Mouse (Mus musculus) embryonic facial prominence, embryonic 13.5 days (tissue): ENCODE results near the gene Ddx6. TPM values are rescaled to one million over a fixed set of nuclear protein-coding genes. Genes with fewer than 3 reads are reported as not detected.
"Not testable (repeated sequence)": the region's sequence is repeated elsewhere in the genome, so short reads cannot be mapped to it uniquely, and the experiment has no call there.

Experiments
- ATAC-seq: fragments of 200-750 bp; cut with Nextera tagmentation; 2 replicates; pipeline ENCODE4 v1.8.0; 2017; ENCODE audit warnings: low read depth; ENCODE audit not compliant: insufficient number of reproducible peaks, insufficient read depth, low FRiP score, low TSS enrichment
- H3K27ac ChIP-seq: fragments of 300-500 bp; sonication (generic); 2 replicates; pipeline ENCODE4 v1.5.1; 2015; ENCODE audit warnings: moderate library complexity, mild to moderate bottlenecking, inconsistent platforms
- H3K27me3 ChIP-seq: fragments of 300-500 bp; sonication (generic); 2 replicates; pipeline ENCODE4 v1.6.1; 2015; ENCODE audit warnings: mild to moderate bottlenecking, inconsistent platforms
- H3K36me3 ChIP-seq: fragments of 300-500 bp; sonication (generic); 2 replicates; pipeline ENCODE4 v1.6.1; 2015; ENCODE audit warnings: mild to moderate bottlenecking, inconsistent platforms
- H3K4me1 ChIP-seq: fragments of 300-500 bp; sonication (generic); 2 replicates; pipeline ENCODE4 v1.6.1; 2015; ENCODE audit warnings: inconsistent platforms
- H3K4me2 ChIP-seq: fragments of 300-500 bp; sonication (generic); 2 replicates; pipeline ENCODE4 v1.6.1; 2015; ENCODE audit warnings: moderate library complexity, mild to moderate bottlenecking, inconsistent platforms
- H3K4me3 ChIP-seq: fragments of 300-500 bp; sonication (generic); 2 replicates; pipeline ENCODE4 v1.5.1; 2015; ENCODE audit warnings: mild to moderate bottlenecking, inconsistent platforms
- H3K9ac ChIP-seq: fragments of 300-500 bp; sonication (generic); 2 replicates; pipeline ENCODE4 v1.6.1; 2015; ENCODE audit warnings: mild to moderate bottlenecking, inconsistent platforms
- H3K9me3 ChIP-seq: fragments of 300-500 bp; sonication (generic); 2 replicates; pipeline ENCODE4 v1.6.1; 2016; ENCODE audit warnings: inconsistent platforms
- WGBS: fragments of 180-500 bp; shearing (Covaris S2); methylation state at CpG from one replicate; pipeline ENCODE4 v1.1.7; 2015; ENCODE audit warnings: mixed read lengths; 5-methylcytosine and 5-hydroxymethylcytosine counted together
- polyA plus RNA-seq: library from polyadenylated mRNA; unstranded; fragments of >200 nt; fragmentation: Nextera tagmentation; extraction: Ambion mirVana; gene quantifications from 2 replicates; pipeline ENCODE4 v1.2.1, GENCODE M21; 2015

Ddx6 gene
- polyA plus RNA-seq, 1 experiment from 2014 or later = 29.2 TPM

GRCm38 (mm10) chr9:44607306-44607705 lies 2.6 kb downstream of the Ddx6 start:
- peaks cover 49% of the 10 kb centered on the region for H3K36me3 ChIP-seq
- H3K4me3 ChIP-seq = peak overlapping the region; percentile 98
- 61% methylated on average over 4 of the region's 4 CpGs for WGBS
- no peaks in the 10 kb centered on the region for H3K9me3 ChIP-seq
- peak overlapping the region; percentile 82 for H3K4me2 ChIP-seq
- no peak for ATAC-seq
- H3K4me1 ChIP-seq = peaks cover 34% of the 10 kb centered on the region
- H3K9ac ChIP-seq = peak overlapping the region; percentile 54
- no peaks in the 10 kb centered on the region for H3K27me3 ChIP-seq
- no peak overlapping the region for H3K27ac ChIP-seq

- H3K36me3 ChIP-seq = peaks cover 79% of the 10 kb centered on the region
- H3K4me2 ChIP-seq = no peak overlapping the region
- ATAC-seq = no peak
- H3K9ac ChIP-seq = no peak overlapping the region
- H3K4me3 ChIP-seq = no peak overlapping the region
- peaks cover 30% of the 10 kb centered on the region for H3K4me1 ChIP-seq
- H3K27ac ChIP-seq = no peak overlapping the region
- 97% methylated on average over 25 of the region's 25 CpGs for WGBS
- no peaks in the 10 kb centered on the region for H3K27me3 ChIP-seq
- H3K9me3 ChIP-seq = no peaks in the 10 kb centered on the region
These were observed 5.7 kb downstream of the Ddx6 start for GRCm38 (mm10) chr9:44610371-44610770.

- 79% methylated on average over 1 of the region's 1 CpGs for WGBS
- not testable (repeated sequence) for H3K27ac ChIP-seq, ATAC-seq, H3K9me3 ChIP-seq, H3K9ac ChIP-seq, H3K27me3 ChIP-seq, H3K4me2 ChIP-seq, H3K4me3 ChIP-seq
- H3K4me1 ChIP-seq = peaks cover 20% of the 10 kb centered on the region; the same call in 1 of the 2 replicates
- peaks cover 93% of the 10 kb centered on the region for H3K36me3 ChIP-seq
These were observed 8.4 kb downstream of the Ddx6 start for GRCm38 (mm10) chr9:44613081-44613480.

- Histone ChIP-seq H3K9me3 (no peaks in the 10 kb centered on the region), H3K9ac (no peak overlapping the region), H3K4me1 (no peaks in the 10 kb centered on the region), H3K4me3 (no peak overlapping the region), H3K4me2 (no peak overlapping the region), H3K36me3 (peaks cover 85% of the 10 kb centered on the region), H3K27me3 (no peaks in the 10 kb centered on the region), H3K27ac (no peak overlapping the region)
- ATAC-seq = no peak
- 90% methylated on average over 3 of the region's 3 CpGs for WGBS
These were observed 16.4 kb downstream of the Ddx6 start for GRCm38 (mm10) chr9:44621114-44621513.

GRCm38 (mm10) chr9:44624390-44624789 lies 19.7 kb downstream of the Ddx6 start:
- Histone ChIP-seq H3K27me3 (no peaks in the 10 kb centered on the region), H3K36me3 (peaks cover 82% of the 10 kb centered on the region), H3K9ac (no peak overlapping the region), H3K27ac (no peak overlapping the region), H3K4me3 (no peak overlapping the region), H3K9me3 (no peaks in the 10 kb centered on the region), H3K4me2 (no peak overlapping the region), H3K4me1 (no peaks in the 10 kb centered on the region)
- ATAC-seq = no peak
- 74% methylated on average over 5 of the region's 5 CpGs for WGBS

GRCm38 (mm10) chr9:44626268-44626667 lies 21.6 kb downstream of the Ddx6 start:
- Histone ChIP-seq H3K27ac (no peak overlapping the region), H3K36me3 (peaks cover 87% of the 10 kb centered on the region), H3K4me3 (no peak overlapping the region), H3K9ac (no peak overlapping the region), H3K4me2 (no peak overlapping the region), H3K27me3 (no peaks in the 10 kb centered on the region), H3K9me3 (no peaks in the 10 kb centered on the region), H3K4me1 (no peaks in the 10 kb centered on the region)
- no peak for ATAC-seq
- WGBS = 85% methylated on average over 5 of the region's 5 CpGs

GRCm38 (mm10) chr9:44637551-44638169 lies 33.0 kb downstream of the Ddx6 start:
- Histone ChIP-seq H3K4me1 (0 out of 2 replicates have a peak, but pooled peaks cover 6% of the 10 kb centered on the region), H3K27me3 (no peaks in the 10 kb centered on the region), H3K9me3 (no peaks in the 10 kb centered on the region), H3K4me2 (no peak overlapping the region), H3K36me3 (peaks cover 66% of the 10 kb centered on the region), H3K9ac (no peak overlapping the region), H3K4me3 (no peak overlapping the region), H3K27ac (0 out of 2 replicates have a peak overlapping the region, but pooled peaks have one; percentile 9)
- 75% methylated on average over 15 of the region's 15 CpGs for WGBS
- no peak for ATAC-seq

- peaks cover 55% of the 10 kb centered on the region for H3K36me3 ChIP-seq
- not testable (repeated sequence) for ATAC-seq
These were observed 34.0 kb downstream of the Ddx6 start for GRCm38 (mm10) chr9:44638726-44639125.

GRCm38 (mm10) chr9:44640028-44640427 lies 35.3 kb downstream of the Ddx6 start:
- not testable (repeated sequence) for H3K4me3 ChIP-seq, H3K4me1 ChIP-seq, H3K4me2 ChIP-seq, H3K9me3 ChIP-seq, H3K27me3 ChIP-seq, H3K27ac ChIP-seq, H3K9ac ChIP-seq, ATAC-seq
- WGBS = 78% methylated on average over 1 of the region's 1 CpGs
- H3K36me3 ChIP-seq = peaks cover 42% of the 10 kb centered on the region

More at GRCm38 (mm10) chr9:44638726-44639125, 34.0 kb downstream of the Ddx6 start:
- H3K4me2 ChIP-seq, H3K4me1 ChIP-seq, H3K9ac ChIP-seq, H3K27ac ChIP-seq, H3K4me3 ChIP-seq, H3K27me3 ChIP-seq, H3K9me3 ChIP-seq: not testable (repeated sequence)
- WGBS = 94% methylated on average over 9 of the region's 9 CpGs

- Histone ChIP-seq H3K36me3 (peaks cover 35% of the 10 kb centered on the region), H3K27ac (no peak overlapping the region), H3K4me1 (0 out of 2 replicates have a peak, but pooled peaks cover 6% of the 10 kb centered on the region), H3K4me2 (no peak overlapping the region), H3K27me3 (no peaks in the 10 kb centered on the region), H3K4me3 (no peak overlapping the region), H3K9ac (no peak overlapping the region), H3K9me3 (no peaks in the 10 kb centered on the region)
- WGBS = 90% methylated on average over 3 of the region's 3 CpGs
- no peak for ATAC-seq
These were observed 36.1 kb downstream of the Ddx6 start for GRCm38 (mm10) chr9:44640646-44641357.

GRCm38 (mm10) chr9:44641616-44642015 lies 36.9 kb downstream of the Ddx6 start:
- Histone ChIP-seq H3K4me2 (no peak overlapping the region), H3K36me3 (peaks cover 27% of the 10 kb centered on the region), H3K27ac (no peak overlapping the region), H3K27me3 (no peaks in the 10 kb centered on the region), H3K9ac (no peak overlapping the region), H3K4me3 (no peak overlapping the region), H3K4me1 (0 out of 2 replicates have a peak, but pooled peaks cover 6% of the 10 kb centered on the region), H3K9me3 (no peaks in the 10 kb centered on the region)
- 98% methylated on average over 2 of the region's 2 CpGs for WGBS
- ATAC-seq = no peak

GRCm38 (mm10) chr9:44643103-44643502 lies 38.4 kb downstream of the Ddx6 start:
- Histone ChIP-seq H3K4me3 (no peak overlapping the region), H3K9me3 (no peaks in the 10 kb centered on the region), H3K36me3 (peaks cover 13% of the 10 kb centered on the region), H3K27me3 (no peaks in the 10 kb centered on the region), H3K27ac (no peak overlapping the region), H3K9ac (no peak overlapping the region), H3K4me2 (no peak overlapping the region), H3K4me1 (no peaks in the 10 kb centered on the region)
- ATAC-seq = no peak
- 95% methylated on average over 7 of the region's 7 CpGs for WGBS
